Mouse (Mus musculus) CH12.LX (cell line): Measurements from ENCODE around the gene Dnase1l2.
A peak's percentile ranks its signal among the peaks of the same experiment; 100 is the strongest.

Experiments used
- BHLHE40 ChIP-seq: IDR thresholded peaks from 2 replicates; pipeline ENCODE4 v1.6.1; 2011; ENCODE audit warnings: mild to moderate bottlenecking, low read depth, low read length, improper control_type of control experiment
- CTCF ChIP-seq, 2 experiments: IDR thresholded peaks in 1 of 2; conservative IDR thresholded peaks in 1 of 2; 2 replicates each; pipeline ENCODE4 v1.5.1; 2011 to 2012; ENCODE audit warnings: low read depth in 2 of 2, low read length in 2 of 2, improper control_type of control experiment in 1 of 2, inconsistent platforms in 1 of 2, mild to moderate bottlenecking in 1 of 2, moderate library complexity in 1 of 2
- E2F4 ChIP-seq: IDR thresholded peaks from 2 replicates; pipeline ENCODE4 v1.6.1; 2011; ENCODE audit warnings: low read depth, low read length, improper control_type of control experiment; ENCODE audit not compliant: insufficient replicate concordance
- ELF1 ChIP-seq: IDR thresholded peaks from 2 replicates; pipeline ENCODE4 v1.6.1; 2014; ENCODE audit warnings: low read depth, mild to moderate bottlenecking, inconsistent platforms, low read length, improper control_type of control experiment
- EP300 ChIP-seq: IDR thresholded peaks from 2 replicates; pipeline ENCODE4 v1.6.1; 2011; ENCODE audit warnings: low read length, improper control_type of control experiment
- ETS1 ChIP-seq: conservative IDR thresholded peaks from 2 replicates; pipeline ENCODE4 v1.6.1; 2012; ENCODE audit warnings: low read depth, mild to moderate bottlenecking, inconsistent platforms, low read length, improper control_type of control experiment, moderate library complexity
- JUND ChIP-seq: conservative IDR thresholded peaks from 2 replicates; pipeline ENCODE4 v1.6.1; 2011; ENCODE audit warnings: low read depth, low read length, improper control_type of control experiment
- MAFK ChIP-seq: IDR thresholded peaks from 2 replicates; pipeline ENCODE4 v1.6.1; 2011; ENCODE audit warnings: low read length, improper control_type of control experiment; ENCODE audit not compliant: insufficient replicate concordance
- MAX ChIP-seq: IDR thresholded peaks from 2 replicates; pipeline ENCODE4 v1.6.1; 2011; ENCODE audit warnings: low read length, improper control_type of control experiment
- POLR2A ChIP-seq: IDR thresholded peaks from 2 replicates; pipeline ENCODE4 v1.6.1; 2011; ENCODE audit warnings: low read depth, mild to moderate bottlenecking, improper control_type of control experiment, low read length
- POLR2AphosphoS2 ChIP-seq: IDR thresholded peaks from 2 replicates; pipeline ENCODE4 v1.6.1; 2011; ENCODE audit warnings: low read depth, low read length, improper control_type of control experiment
- SIN3A ChIP-seq: IDR thresholded peaks from 2 replicates; pipeline ENCODE4 v1.6.1; 2012; ENCODE audit warnings: low read length, improper control_type of control experiment, inconsistent platforms
- TCF12 ChIP-seq: IDR thresholded peaks from 2 replicates; pipeline ENCODE4 v1.6.1; 2014; ENCODE audit warnings: low read depth, mild to moderate bottlenecking, inconsistent platforms, low read length, improper control_type of control experiment
- ZNF384 ChIP-seq: IDR thresholded peaks from 2 replicates; pipeline ENCODE4 v1.6.1; 2012; ENCODE audit warnings: low read depth, low read length, improper control_type of control experiment, inconsistent platforms

GRCm38 (mm10) chr17:24391149-24391548 is 51.8 kb downstream of the Dnase1l2 start:
- peak; percentile 44 to 49 for TF ChIP-seq CTCF (conservative IDR thresholded peaks at IDR 0.05 in 1 of 2, IDR thresholded peaks at IDR 0.05 in 1 of 2; ENCODE audit: low read depth in 2 of 2, low read length in 2 of 2)
- no peak for TF ChIP-seq POLR2AphosphoS2
- TF ChIP-seq POLR2A = no peak
- TF ChIP-seq ELF1 = no peak
- TF ChIP-seq MAX = no peak
- TF ChIP-seq ZNF384 = no peak
- TF ChIP-seq E2F4 = no peak
- no peak for TF ChIP-seq BHLHE40
- no peak for TF ChIP-seq EP300
- no peak for TF ChIP-seq TCF12
- no peak for TF ChIP-seq MAFK
- TF ChIP-seq ETS1 = no peak
- no peak for TF ChIP-seq JUND
- no peak for TF ChIP-seq SIN3A
